Mouse (Mus musculus): ENCODE results near the gene Gm10273. TPM values are rescaled to one million over a fixed set of nuclear protein-coding genes. Genes with fewer than 3 reads are reported as not detected.

Gene Gm10273
- polyA plus RNA-seq, 1 experiment from 2014 or later = 2.4 TPM

DNA sequence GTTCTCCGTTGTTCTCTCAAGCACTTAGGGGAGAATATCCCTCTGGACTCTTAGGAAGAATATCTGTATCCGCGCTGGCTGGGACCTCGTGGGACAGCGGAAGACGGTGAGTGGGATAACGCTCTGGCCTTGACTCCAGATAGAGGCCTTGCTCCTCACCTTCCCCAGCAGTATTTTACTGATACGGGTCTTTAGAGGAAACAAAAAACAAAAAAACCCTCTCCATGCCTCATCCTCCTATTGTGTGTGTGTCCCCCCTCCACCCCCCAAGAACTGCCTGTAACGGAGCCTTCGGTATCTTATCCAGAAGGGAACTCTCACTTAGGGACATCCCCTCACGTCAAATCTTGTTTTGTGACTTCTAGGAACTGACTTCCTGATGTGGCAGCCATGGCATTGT lies 46.3 kb downstream of the Gm10273 start, which contains the start of gene Oit3:
Gene Oit3, minus strand, starts transcription at position 44 of the 400 bp plus-strand sequence.
- ATAC-seq (ENCODE audit: low FRiP score) = no peak
- H3K4me1 ChIP-seq = 0 out of 2 replicates have a peak, but pooled peaks cover 5% of the 10 kb centered on the region
- 88% methylated on average over 11 of the region's 11 CpGs for WGBS
- no peak within 1 kb of the TSS for H3K27ac ChIP-seq
- H3K9me3 ChIP-seq = no peaks in the 10 kb centered on the region
- no peaks in the 10 kb centered on the region for H3K27me3 ChIP-seq
- H3K4me2 ChIP-seq = no peak within 1 kb of the TSS
- no peak within 1 kb of the TSS for H3K4me3 ChIP-seq (replicated peaks)
- H3K36me3 ChIP-seq (replicated peaks) = no peaks in the 10 kb centered on the region
- no peak within 1 kb of the TSS for H3K9ac ChIP-seq

DNA sequence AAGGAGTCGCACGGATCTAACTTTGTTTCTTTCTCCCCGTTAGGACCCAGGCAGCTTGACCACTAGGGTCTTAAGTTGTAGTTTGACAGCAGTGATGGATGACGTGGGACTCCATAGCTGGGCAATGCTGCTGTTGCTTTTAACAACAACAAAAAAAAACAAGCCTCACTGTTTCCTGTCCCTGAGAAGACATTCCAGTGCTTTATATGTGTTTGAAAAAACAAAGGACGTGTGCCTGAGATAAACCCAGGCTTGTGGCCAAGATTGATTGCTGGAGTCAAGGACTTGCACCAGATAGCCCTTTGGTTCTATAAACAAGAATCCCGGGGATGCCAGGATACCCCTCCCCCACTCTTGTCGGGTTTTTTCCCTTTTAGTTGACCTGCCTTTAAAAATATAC lies 47.8 kb downstream of the Gm10273 start:
- ATAC-seq (ENCODE audit: low FRiP score) = no peak
- Histone ChIP-seq H3K4me1 (0 out of 2 replicates have a peak, but pooled peaks cover 5% of the 10 kb centered on the region), H3K27ac (no peak overlapping the region), H3K4me2 (no peak overlapping the region), H3K4me3 (replicated peaks) (no peak overlapping the region), H3K9ac (no peak overlapping the region), H3K27me3 (no peaks in the 10 kb centered on the region), H3K9me3 (no peaks in the 10 kb centered on the region), H3K36me3 (replicated peaks) (no peaks in the 10 kb centered on the region)
- WGBS = 68% methylated on average over 7 of the region's 7 CpGs

DNA sequence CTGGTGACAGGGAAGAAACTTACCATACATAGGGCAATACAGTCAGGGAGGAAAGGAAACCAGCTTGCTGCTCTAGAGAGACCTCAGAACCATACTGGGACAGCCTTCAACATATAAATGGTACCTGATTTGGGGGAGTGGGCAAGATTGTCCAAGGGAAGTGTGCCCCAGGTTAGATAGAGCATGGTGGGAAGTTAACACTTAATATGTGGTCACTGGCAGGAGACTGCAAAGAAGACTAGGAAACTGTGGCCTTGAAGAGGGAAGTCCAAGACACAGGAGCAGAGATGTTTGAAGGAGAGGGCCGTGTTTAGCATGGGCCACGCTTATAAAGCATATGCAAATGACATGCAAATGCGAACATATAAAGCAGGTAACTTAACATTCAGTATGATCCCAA lies 48.7 kb downstream of the Gm10273 start:
- Histone ChIP-seq H3K4me3 (replicated peaks) (no peak overlapping the region), H3K27me3 (no peaks in the 10 kb centered on the region), H3K27ac (no peak overlapping the region), H3K4me1 (0 out of 2 replicates have a peak, but pooled peaks cover 5% of the 10 kb centered on the region), H3K36me3 (replicated peaks) (no peaks in the 10 kb centered on the region), H3K4me2 (no peak overlapping the region), H3K9me3 (no peaks in the 10 kb centered on the region), H3K9ac (no peak overlapping the region)
- 78% methylated on average over 3 of the region's 3 CpGs for WGBS
- no peak for ATAC-seq (ENCODE audit: low FRiP score)

DNA sequence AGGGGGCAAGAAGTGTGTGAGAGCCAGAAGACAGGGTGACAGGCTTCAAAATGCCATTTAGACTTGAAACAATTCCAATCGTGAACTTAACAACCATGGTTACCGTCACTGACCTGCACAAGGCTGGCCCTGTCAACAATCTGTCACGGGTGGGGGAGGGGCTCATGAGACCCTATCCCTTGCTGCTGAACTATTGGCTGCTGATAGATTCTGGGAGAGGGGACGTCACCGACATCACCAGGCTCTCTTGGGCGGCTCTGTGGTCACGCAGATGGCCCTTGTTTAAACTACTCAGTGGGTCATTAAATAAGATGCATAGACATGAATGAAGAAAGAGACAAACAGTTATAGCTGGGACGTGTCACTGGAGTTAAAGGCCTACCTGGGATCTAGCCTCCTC lies 49.2 kb downstream of the Gm10273 start:
- ATAC-seq (ENCODE audit: low FRiP score) = no peak
- H3K36me3 ChIP-seq (replicated peaks) = no peaks in the 10 kb centered on the region
- 0 out of 2 replicates have a peak, but pooled peaks cover 5% of the 10 kb centered on the region for H3K4me1 ChIP-seq
- WGBS = 66% methylated on average over 8 of the region's 8 CpGs
- H3K27me3 ChIP-seq = no peaks in the 10 kb centered on the region
- no peak overlapping the region for H3K4me3 ChIP-seq (replicated peaks)
- no peak overlapping the region for H3K27ac ChIP-seq
- H3K9ac ChIP-seq = no peak overlapping the region
- H3K4me2 ChIP-seq = no peak overlapping the region
- no peaks in the 10 kb centered on the region for H3K9me3 ChIP-seq

Other genes starting within 250 kb of the Gm10273 start
- gene Sept10, start 173.8 kb upstream of the Gm10273 start, polyA plus RNA-seq (2016; fragmentation: Nextera tagmentation; extraction: Ambion mirVana) = 30.0 and 30.4 TPM in 2 replicates
- 19.3 and 19.7 TPM in 2 replicates for gene Sowahc, start 173.7 kb upstream of the Gm10273 start, polyA plus RNA-seq (2016; fragmentation: Nextera tagmentation; extraction: Ambion mirVana)
- gene P4ha1, start 72.3 kb upstream of the Gm10273 start, polyA plus RNA-seq (2016; fragmentation: Nextera tagmentation; extraction: Ambion mirVana) = 33.4 and 33.6 TPM in 2 replicates
- not detected in 2 replicates for gene Pla2g12b, start 8.0 kb downstream of the Gm10273 start, polyA plus RNA-seq (2016; fragmentation: Nextera tagmentation; extraction: Ambion mirVana)
- 0.20 and 0.32 TPM in 2 replicates for gene Oit3, start 46.1 kb downstream of the Gm10273 start, polyA plus RNA-seq (2016; fragmentation: Nextera tagmentation; extraction: Ambion mirVana)
- not detected in 2 replicates for gene Gm10322, start 220.4 kb downstream of the Gm10273 start, polyA plus RNA-seq (2016; fragmentation: Nextera tagmentation; extraction: Ambion mirVana)
- 16.1 and 17.7 TPM in 2 replicates for gene Mcu, start 221.1 kb downstream of the Gm10273 start, polyA plus RNA-seq (2016; fragmentation: Nextera tagmentation; extraction: Ambion mirVana)

Data from forebrain, embryonic 12.5 days (tissue).